Mouse (Mus musculus) adrenal gland, postnatal 14 days (tissue): Measurements from ENCODE around the gene Olfr1564. TPM values are rescaled to one million over a fixed set of nuclear protein-coding genes. Genes with fewer than 3 reads are reported as not detected.
"Not testable (repeated sequence)": the region's sequence is repeated elsewhere in the genome, so short reads cannot be mapped to it uniquely, and the experiment has no call there.

Source experiments
- DNase-seq: peaks from one replicate; pipeline ENCODE4 v3.0.0; 2021; ENCODE audit warnings: mixed read lengths
- long read RNA-seq, 2 experiments: library from polyadenylated mRNA; stranded (forward); transcript quantifications; one replicate each; pipeline ENCODE4 v2.0.0; 2021
- total RNA-seq: library from RNA; stranded (reverse); gene quantifications from 2 replicates; pipeline ENCODE4 v1.2.3, GENCODE M21; 2021

Gene Olfr1564
- not detected in 2 replicates for total RNA-seq
- long read RNA-seq, experiment 1 = 0 reads
- long read RNA-seq, experiment 2 = 0 reads

GRCm38 (mm10) chr17:33221590-33221989 is at the start of gene Olfr1564:
Olfr1564 (minus strand) TSS chr17:33221690.
- no peak for DNase-seq

- DNase-seq = no peak
Measured at GRCm38 (mm10) chr17:33268907-33269306, 47.4 kb upstream of the Olfr1564 start.

- DNase-seq = no peak
Measured at GRCm38 (mm10) chr17:33264376-33264775, 42.9 kb upstream of the Olfr1564 start, which contains the start of gene Olfr63. Olfr63 (plus strand) TSS chr17:33264676.

GRCm38 (mm10) chr17:33255319-33255657 is 33.8 kb upstream of the Olfr1564 start:
- DNase-seq = not testable (repeated sequence)

- DNase-seq = not testable (repeated sequence)
Measured at GRCm38 (mm10) chr17:33254530-33255318, 33.2 kb upstream of the Olfr1564 start, which contains the start of gene Zfp955a. Zfp955a (minus strand) TSS chr17:33255145.

GRCm38 (mm10) chr17:33236646-33237045 is 15.2 kb upstream of the Olfr1564 start:
- DNase-seq = not testable (repeated sequence)

GRCm38 (mm10) chr17:33191002-33191401 is 30.5 kb downstream of the Olfr1564 start, which contains the start of gene Olfr239:
Olfr239 (plus strand) TSS chr17:33191302.
- not testable (repeated sequence) for DNase-seq

- not testable (repeated sequence) for DNase-seq
Measured at GRCm38 (mm10) chr17:33168147-33168546, 53.3 kb downstream of the Olfr1564 start, which contains the start of gene Olfr55. Olfr55 (plus strand) TSS chr17:33168447.

Other genes starting within 250 kb of the Olfr1564 start
- gene Zfp952, start 228.6 kb downstream of the Olfr1564 start, total RNA-seq = 8.5 and 10.0 TPM in 2 replicates
- 6.3 and 8.5 TPM in 2 replicates for gene Zfp763, start 188.3 kb downstream of the Olfr1564 start, total RNA-seq
- gene 4921501E09Rik, start 153.6 kb downstream of the Olfr1564 start, total RNA-seq = not detected in 2 replicates
- 7.4 and 9.5 TPM in 2 replicates for gene Zfp563, start 132.4 kb downstream of the Olfr1564 start, total RNA-seq
- gene Morc2b, start 82.0 kb downstream of the Olfr1564 start, total RNA-seq = not detected in 2 replicates
- not detected in 2 replicates for gene Olfr55, start 53.2 kb downstream of the Olfr1564 start, total RNA-seq
- not detected in 2 replicates for gene Olfr239, start 30.4 kb downstream of the Olfr1564 start, total RNA-seq
- 7.4 and 8.4 TPM in 2 replicates for gene Zfp955a, start 33.5 kb upstream of the Olfr1564 start, total RNA-seq
- not detected in 2 replicates for gene Olfr63, start 43.0 kb upstream of the Olfr1564 start, total RNA-seq
- 10.0 and 11.0 TPM in 2 replicates for gene Zfp955b, start 67.9 kb upstream of the Olfr1564 start, total RNA-seq
- gene Zfp81, start 137.2 kb upstream of the Olfr1564 start, total RNA-seq = 8.7 and 9.3 TPM in 2 replicates
- 7.9 and 8.6 TPM in 2 replicates for gene Zfp101, start 173.0 kb upstream of the Olfr1564 start, total RNA-seq
- 0.26 and 0.38 TPM in 2 replicates for gene Actl9, start 211.2 kb upstream of the Olfr1564 start, total RNA-seq